Mouse (Mus musculus) liver, postnatal 0 days (tissue): Measurements from ENCODE around the gene Slc24a4.

Source experiments
- CTCF ChIP-seq: sonication (generic); IDR thresholded peaks from 2 replicates; pipeline ENCODE4 v1.5.1; 2016; ENCODE audit warnings: antibody characterized with exemption, low read depth
- EP300 ChIP-seq: IDR thresholded peaks from 2 replicates; pipeline ENCODE4 v1.6.1; 2016; ENCODE audit warnings: antibody characterized with exemption, low read depth, mild to moderate bottlenecking

DNA sequence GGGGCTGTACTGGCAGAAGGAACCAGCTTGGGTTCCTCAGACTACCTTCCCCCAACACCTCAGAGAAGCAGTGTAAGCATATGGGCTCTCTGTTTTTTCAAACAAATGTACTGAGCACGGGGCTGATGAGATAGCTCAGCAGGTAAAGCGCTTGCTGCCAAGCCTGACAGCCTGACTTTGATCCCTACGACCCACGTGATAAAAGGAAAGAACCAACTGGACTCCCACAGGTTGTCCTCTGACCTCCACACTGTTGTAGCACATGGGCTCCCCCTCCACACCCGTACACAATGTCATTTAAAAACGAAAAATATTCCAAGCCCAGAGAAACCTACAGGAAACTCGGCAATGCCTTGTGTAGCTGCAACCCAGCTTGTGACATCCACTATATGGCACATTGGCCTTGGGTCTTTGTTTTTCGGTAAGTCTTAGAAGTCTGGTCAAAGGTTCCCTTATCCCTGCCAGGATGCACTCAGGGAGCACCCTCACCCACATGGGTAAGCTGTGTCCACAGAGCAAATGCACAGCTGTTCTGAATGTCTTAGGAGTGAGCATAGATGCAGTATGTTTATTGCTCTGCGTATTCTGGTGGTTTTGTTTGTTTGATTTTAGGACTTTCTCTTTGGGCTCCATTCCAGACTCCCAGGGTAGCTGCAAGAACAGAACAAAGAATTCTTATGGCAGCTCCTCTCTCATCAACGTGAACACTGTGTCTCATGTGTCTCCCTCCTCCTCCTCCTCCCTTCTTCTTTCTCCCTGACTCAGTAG is 176.7 kb downstream of the Slc24a4 start:
- TF ChIP-seq CTCF: no peak
- no peak for TF ChIP-seq EP300
